Mouse (Mus musculus) layer of hippocampus, postnatal 36 days (tissue): Measurements from ENCODE around the gene Slc22a15. TPM values are rescaled to one million over a fixed set of nuclear protein-coding genes. Genes with fewer than 3 reads are reported as not detected.

Experiments used
- DNase-seq, 2 experiments: peaks; one replicate each; pipeline ENCODE4 v3.0.0; 2022
- total RNA-seq, 2 experiments: library from RNA; stranded (reverse); gene quantifications; 2 replicates each; pipeline ENCODE4 v1.2.3; 2021

The Slc22a15 gene
- 10 to 100 TPM in 1 of 2 experiments, 1 to 10 TPM in 1; 8.1 to 10.0 TPM for total RNA-seq

- peak; percentile 39 to 45 for DNase-seq
Observed at GRCm38 (mm10) chr3:101923843-101924740, at the start of gene Slc22a15. Gene Slc22a15, minus strand, starts transcription at chr3:101924453.

GRCm38 (mm10) chr3:101966825-101967558, 42.7 kb upstream of the Slc22a15 start:
- peak in 1 of 2 experiments; percentile 26 for DNase-seq

GRCm38 (mm10) chr3:101964352-101964751, 40.1 kb upstream of the Slc22a15 start:
- DNase-seq = no peak

- DNase-seq = no peak
Observed at GRCm38 (mm10) chr3:101963501-101963900, 39.2 kb upstream of the Slc22a15 start.

GRCm38 (mm10) chr3:101961146-101961835, 37.0 kb upstream of the Slc22a15 start:
- no peak for DNase-seq

- no peak for DNase-seq
Observed at GRCm38 (mm10) chr3:101958047-101958446, 33.8 kb upstream of the Slc22a15 start.

- DNase-seq = no peak
Observed at GRCm38 (mm10) chr3:101953506-101953905, 29.3 kb upstream of the Slc22a15 start.

- no peak for DNase-seq
Observed at GRCm38 (mm10) chr3:101952577-101952976, 28.3 kb upstream of the Slc22a15 start.

- no peak for DNase-seq
Observed at GRCm38 (mm10) chr3:101948572-101948971, 24.3 kb upstream of the Slc22a15 start.

- DNase-seq = no peak
Observed at GRCm38 (mm10) chr3:101947250-101947649, 23.0 kb upstream of the Slc22a15 start.

- DNase-seq = no peak
Observed at GRCm38 (mm10) chr3:101945257-101945656, 21.0 kb upstream of the Slc22a15 start.

- DNase-seq = no peak
Observed at GRCm38 (mm10) chr3:101940418-101940817, 16.2 kb upstream of the Slc22a15 start.

GRCm38 (mm10) chr3:101939865-101940264, 15.6 kb upstream of the Slc22a15 start:
- no peak for DNase-seq

GRCm38 (mm10) chr3:101939152-101939551, 14.9 kb upstream of the Slc22a15 start:
- no peak for DNase-seq

- DNase-seq = no peak
Observed at GRCm38 (mm10) chr3:101936369-101936768, 12.1 kb upstream of the Slc22a15 start.

GRCm38 (mm10) chr3:101933820-101934219, 9.6 kb upstream of the Slc22a15 start:
- no peak for DNase-seq

GRCm38 (mm10) chr3:101929105-101929876, 5.0 kb upstream of the Slc22a15 start:
- no peak for DNase-seq

- no peak for DNase-seq
Observed at GRCm38 (mm10) chr3:101926636-101927035, 2.4 kb upstream of the Slc22a15 start.

- no peak for DNase-seq
Observed at GRCm38 (mm10) chr3:101925663-101926062, 1.4 kb upstream of the Slc22a15 start.

- DNase-seq = no peak
Observed at GRCm38 (mm10) chr3:101922366-101922765, 1.9 kb downstream of the Slc22a15 start.

GRCm38 (mm10) chr3:101918526-101918925, 5.7 kb downstream of the Slc22a15 start:
- DNase-seq = no peak

- DNase-seq = no peak
Observed at GRCm38 (mm10) chr3:101917665-101918064, 6.6 kb downstream of the Slc22a15 start.
